8 mouse cellular contexts compared by ENCODE assay signal in genomic region chr6:91515545-91516449, GRCm38 (mm10). TPM values are rescaled to one million over a fixed set of nuclear protein-coding genes. Genes with fewer than 3 reads are reported as not detected.
DNase-seq lines count a peak whose midpoint lies in the region; ATAC-seq lines count a peak whose summit lies in the region.

Gene Xpc (minus strand): TSS chr6:91515888.
Gene Lsm3 (plus strand): TSS chr6:91515928.

- ATAC-seq in inflammation-experienced regulatory T-cells, adult 6 months, result peak; percentile 90
- peak; percentile 89 for ATAC-seq in megakaryocyte-erythroid progenitor cell, adult 5-6 weeks (replicated peaks; ENCODE audit: low FRiP score, low TSS enrichment, poor library complexity, severe bottlenecking)

- peak; percentile 98 to 100 for DNase-seq in adrenal gland, adult (ENCODE audit: inconsistent age in 2 of 2, low spot score in 1 of 2)
- DNase-seq in embryo, embryonic 10.5 days (ENCODE audit: low spot score), result peak; percentile 98
- DNase-seq in gastrocnemius, postnatal 14 days, result peak; percentile 95
- peak; percentile 97 for DNase-seq in left cerebral cortex, postnatal 10 days (ENCODE audit: extremely low spot score in 1 of 2, low spot score in 2 of 2)
- DNase-seq in right cerebral cortex, postnatal 25 days, result peak; percentile 98
- peak; percentile 97 to 98 for DNase-seq in urinary bladder, postnatal 4 days (ENCODE audit: low spot score in 2 of 2)

- intact Hi-C loops in gastrocnemius, postnatal 14 days (cut with DNase I; ENCODE audit: low total_unique reads), result no loop called here
- intact Hi-C loops in left cerebral cortex, postnatal 10 days (cut with DNase I), result no loop called here

RNA-seq across cellular contexts. Expression of gene Xpc, which starts in this region (rescaled TPM):
- 1 to 10 TPM; 6.8 to 7.2 TPM for total RNA-seq in gastrocnemius, postnatal 14 days (2021)
- 10 to 100 TPM in 2 of 3 experiments, 1 to 10 TPM in 1; 9.5 to 15.4 (median 13.3) TPM for polyA plus RNA-seq in inflammation-experienced regulatory T-cells, adult 6 months (2017; shearing (Covaris generic))
- 10 to 100 TPM in 1 of 2 experiments, 1 to 10 TPM in 1; 10.0 to 10.3 TPM for total RNA-seq in left cerebral cortex, postnatal 10 days (2021)
- total RNA-seq in megakaryocyte-erythroid progenitor cell, adult 5-6 weeks (2014; fragmentation: Nextera tagmentation), result 8.8 and 10.4 TPM in 2 replicates
- 25.1 and 35.4 TPM in 2 replicates for total RNA-seq in megakaryocyte-erythroid progenitor cell, adult 5-6 weeks (2017)

RNA-seq across cellular contexts. Expression of gene Lsm3, which starts in this region (rescaled TPM):
- 10 to 100 TPM; 37.0 to 41.9 TPM for total RNA-seq in gastrocnemius, postnatal 14 days (2021)
- 100 to 1,000 TPM; 148 to 161 (median 160) TPM for polyA plus RNA-seq in inflammation-experienced regulatory T-cells, adult 6 months (2017; shearing (Covaris generic))
- 10 to 100 TPM; 44.2 to 49.7 TPM for total RNA-seq in left cerebral cortex, postnatal 10 days (2021)
- 211 and 214 TPM in 2 replicates for total RNA-seq in megakaryocyte-erythroid progenitor cell, adult 5-6 weeks (2014; fragmentation: Nextera tagmentation)
- 372 and 520 TPM in 2 replicates for total RNA-seq in megakaryocyte-erythroid progenitor cell, adult 5-6 weeks (2017)

Comparison
In these comparisons a context has a peak if more than half of its experiments do, and no peak if none do; other contexts are left out.
1. Peak in every context shown above with its lines: DNase-seq and ATAC-seq.
2. RNA of gene Lsm3 (total RNA-seq): 211 to 520 TPM in megakaryocyte-erythroid progenitor cell, adult 5-6 weeks; 44.2 to 49.7 TPM in left cerebral cortex, postnatal 10 days and 37.0 to 41.9 TPM in gastrocnemius, postnatal 14 days; every median in the first group is over 4 times any median in the second.